Mouse (Mus musculus): ENCODE results near the gene Trim54.
A peak's percentile ranks its signal among the peaks of the same experiment; 100 is the strongest.

The Trim54 gene

DNA sequence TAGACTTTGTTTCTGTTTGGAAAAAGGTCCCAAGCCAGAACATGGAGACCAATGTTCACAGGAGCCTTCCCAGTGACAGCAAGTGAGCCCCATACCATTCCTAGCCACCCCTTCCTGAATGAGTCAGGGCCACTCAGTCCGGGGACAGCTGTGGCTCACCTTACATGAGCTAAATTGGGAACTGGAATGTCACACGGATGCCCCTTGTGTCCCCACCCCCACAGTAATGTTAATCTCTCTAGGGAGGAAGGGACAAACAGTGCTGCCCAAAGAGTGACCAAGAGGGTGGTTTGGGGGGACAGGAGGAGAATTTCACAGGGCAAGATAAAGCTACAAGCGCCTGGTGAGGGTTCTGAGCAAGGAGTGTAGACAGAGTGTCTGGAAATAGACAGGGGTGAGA, at the start of gene Trim54:
Gene Trim54, plus strand, starts transcription at position 359 of the 400 bp plus-strand sequence.
- no peak for DNase-seq (ENCODE audit: low spot score in 2 of 2)

DNA sequence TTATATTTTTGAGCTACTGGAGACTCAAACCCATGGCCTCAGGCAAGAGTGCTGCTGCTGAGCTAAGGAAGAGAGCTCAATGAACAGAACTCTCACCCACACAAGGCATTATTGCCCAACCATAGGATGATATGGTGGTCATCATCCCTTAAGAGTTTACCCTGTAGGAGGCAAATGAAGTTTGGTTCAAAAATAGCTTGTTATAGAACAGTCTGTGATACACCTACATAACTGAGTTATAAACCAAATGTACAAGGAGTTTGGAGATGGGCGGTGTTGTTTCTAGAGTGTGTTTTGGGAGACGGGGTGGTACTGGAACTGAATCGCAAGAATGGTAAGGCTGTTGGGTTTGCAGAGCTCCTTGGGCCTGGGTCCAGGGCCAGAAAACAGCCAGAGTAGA, 46.7 kb upstream of the Trim54 start:
- no peak for DNase-seq (ENCODE audit: low spot score in 2 of 2)

DNA sequence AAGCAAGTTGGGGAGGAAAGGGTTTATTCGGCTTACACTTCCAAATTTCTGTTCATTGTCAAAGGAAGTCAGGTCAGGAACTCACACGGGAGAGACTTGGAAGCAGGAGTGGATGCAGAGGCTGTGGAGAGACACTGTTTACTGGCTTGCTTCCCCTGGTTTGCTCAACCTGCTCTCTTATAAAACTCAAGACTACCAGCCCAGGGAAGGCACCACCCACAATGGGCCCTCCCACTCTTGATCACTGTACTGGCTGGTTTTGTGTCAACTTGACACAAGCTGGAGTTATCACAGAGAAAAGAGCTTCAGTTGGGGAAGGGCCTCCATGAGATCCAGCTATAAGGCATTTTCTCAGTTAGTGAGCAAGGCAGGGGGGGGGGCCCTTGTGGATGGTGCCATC, 45.5 kb upstream of the Trim54 start:
- no peak for DNase-seq (ENCODE audit: low spot score in 2 of 2)

DNA sequence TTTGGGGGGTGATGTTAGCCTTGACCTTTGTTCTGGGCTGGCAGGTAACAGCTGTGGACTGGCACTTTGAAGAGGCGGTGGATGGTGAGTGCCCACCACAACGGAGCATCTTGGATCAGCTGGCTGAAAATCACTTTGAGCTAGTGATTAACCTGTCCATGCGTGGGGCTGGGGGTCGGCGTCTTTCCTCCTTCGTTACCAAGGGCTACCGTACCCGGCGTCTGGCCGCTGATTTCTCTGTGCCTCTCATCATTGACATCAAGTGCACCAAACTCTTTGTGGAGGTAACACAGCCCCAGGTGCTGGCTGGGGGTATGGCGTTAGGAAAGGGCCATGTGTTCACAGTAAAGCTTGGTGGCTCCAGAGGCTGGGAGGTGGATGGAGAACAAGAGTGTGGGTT, 44.7 kb upstream of the Trim54 start:
- DNase-seq (ENCODE audit: low spot score in 2 of 2), result no peak

DNA sequence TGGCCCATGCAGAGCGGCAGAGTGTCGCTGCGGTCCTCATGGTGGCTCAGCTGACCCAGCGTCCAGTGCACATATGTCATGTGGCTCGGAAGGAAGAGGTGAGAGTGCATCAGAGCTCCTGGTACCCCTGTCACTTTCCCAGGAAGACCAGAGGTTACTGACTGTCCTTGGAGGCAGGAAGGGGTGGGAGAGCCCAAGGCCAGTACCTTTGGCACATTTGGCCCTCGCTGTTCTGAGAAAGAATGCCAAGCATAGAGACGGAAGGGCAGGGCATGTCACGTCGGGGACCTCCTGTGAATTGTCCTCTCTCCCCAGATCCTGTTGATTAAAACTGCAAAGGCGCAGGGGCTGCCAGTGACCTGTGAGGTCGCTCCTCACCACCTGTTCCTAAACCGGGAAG, 43.3 kb upstream of the Trim54 start:
- no peak for DNase-seq (ENCODE audit: low spot score in 2 of 2)

DNA sequence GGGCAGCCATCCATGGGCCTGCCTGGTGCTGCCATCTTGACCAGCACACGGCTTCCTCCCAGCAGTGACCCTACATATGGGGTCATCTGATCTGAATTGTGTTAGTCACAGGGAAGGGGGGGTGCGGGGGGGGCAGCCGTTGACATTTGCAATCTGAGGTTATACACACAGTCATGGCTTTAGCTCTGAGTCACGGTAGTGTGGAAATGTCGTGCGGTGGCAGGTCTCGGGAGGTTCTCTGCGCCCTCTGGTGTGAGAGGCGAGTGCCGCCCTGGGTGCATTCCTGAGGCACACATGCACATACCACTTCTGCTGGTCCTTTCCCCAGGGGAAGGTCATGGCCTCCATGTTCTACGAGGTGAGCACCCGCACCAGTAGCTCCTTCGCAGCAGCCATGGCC, 40.2 kb upstream of the Trim54 start:
- DNase-seq (ENCODE audit: low spot score in 2 of 2), result no peak

DNA sequence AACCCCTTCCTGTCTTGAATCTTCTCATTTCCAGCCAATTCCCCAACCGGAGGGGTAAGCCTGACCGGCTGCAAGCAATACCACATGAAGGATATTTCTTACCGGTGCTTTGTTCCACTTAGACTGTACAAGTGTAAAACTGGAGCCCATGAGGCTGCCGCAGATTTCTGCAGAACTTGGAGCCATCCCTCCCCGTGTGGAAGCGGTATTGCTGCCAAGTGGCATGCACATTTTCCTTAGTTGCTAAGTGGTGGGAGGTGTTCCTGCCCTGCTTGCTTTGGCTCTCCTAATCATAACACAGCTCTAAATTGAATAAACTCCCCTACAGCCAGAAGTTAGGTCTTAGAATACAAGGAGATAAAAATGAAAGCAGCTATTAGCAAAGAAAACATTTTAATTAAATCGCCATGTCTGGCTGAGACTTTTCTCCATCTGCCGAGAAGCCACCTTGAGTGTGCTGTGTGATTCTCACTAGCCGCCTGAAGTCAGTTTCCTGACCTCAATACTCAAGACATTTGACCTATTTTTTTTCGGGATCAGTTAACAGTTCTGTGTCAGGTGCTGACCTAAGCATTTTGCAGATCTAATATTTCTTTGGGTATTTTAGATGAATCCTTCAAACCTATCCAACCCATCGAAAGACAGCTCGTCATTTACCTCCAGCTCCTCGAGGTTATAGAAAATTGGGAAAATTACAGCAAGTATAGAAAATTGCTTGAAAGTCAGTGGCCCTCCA, 36.3 kb upstream of the Trim54 start:
- DNase-seq (ENCODE audit: low spot score in 2 of 2), result peak; percentile 64 to 79

DNA sequence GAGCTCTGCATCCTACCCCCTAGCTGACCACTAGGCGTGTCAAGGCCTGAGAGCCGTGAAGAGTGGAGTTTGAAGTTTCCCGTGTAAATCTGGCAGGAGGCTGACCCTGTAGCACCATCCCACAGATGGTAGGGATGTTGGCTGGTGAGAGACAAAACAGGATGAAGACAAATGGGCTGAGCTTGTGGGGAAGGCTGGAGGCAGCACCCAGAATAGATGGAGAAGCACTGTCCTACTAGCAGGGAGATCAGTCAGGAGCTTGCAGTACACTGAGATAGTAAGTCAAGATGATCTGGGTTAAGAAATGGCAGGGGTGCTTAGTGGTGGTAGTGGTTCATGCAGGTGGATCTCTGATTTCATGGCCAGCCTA, 35.7 kb upstream of the Trim54 start:
- DNase-seq (ENCODE audit: low spot score in 2 of 2), result no peak

DNA sequence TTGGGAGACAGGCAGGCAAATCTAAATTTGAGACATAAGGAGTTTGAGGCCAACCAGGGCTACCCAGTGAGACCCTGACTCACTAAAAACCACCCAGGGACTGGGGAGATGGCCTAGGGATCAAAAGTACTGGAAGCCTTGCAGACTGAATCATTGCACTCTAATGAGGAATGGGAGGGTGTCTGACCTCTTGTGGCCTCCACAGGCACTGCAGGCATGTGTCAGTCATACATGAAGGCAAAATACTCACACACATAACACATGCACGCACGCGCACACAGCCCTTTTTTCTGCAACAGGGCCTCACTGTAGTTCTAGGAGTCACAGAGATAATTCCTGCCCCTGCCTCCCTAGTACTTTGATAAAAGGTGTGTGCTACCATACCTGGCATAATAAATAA, 35.1 kb upstream of the Trim54 start:
- no peak for DNase-seq (ENCODE audit: low spot score in 2 of 2)

DNA sequence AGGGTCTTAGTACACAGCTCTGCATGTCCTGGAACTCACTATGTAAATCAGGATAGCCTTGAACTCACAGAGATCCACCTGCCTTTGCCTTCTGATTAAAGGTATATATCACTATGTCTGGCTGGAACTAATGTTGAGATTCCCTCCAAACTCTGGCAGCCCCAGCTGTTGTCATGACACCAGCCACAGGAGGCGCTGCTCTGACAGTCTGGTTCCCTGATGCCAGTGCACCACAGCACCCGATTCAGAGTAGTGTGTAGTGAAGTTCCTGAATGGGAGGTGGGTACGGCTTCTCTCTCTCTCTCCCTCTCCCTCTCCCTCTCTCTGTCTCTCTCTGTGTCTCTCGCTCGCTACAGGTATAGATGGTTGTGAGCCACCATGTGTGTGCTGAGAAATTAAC, 34.2 kb upstream of the Trim54 start:
- DNase-seq (ENCODE audit: low spot score in 2 of 2), result no peak

DNA sequence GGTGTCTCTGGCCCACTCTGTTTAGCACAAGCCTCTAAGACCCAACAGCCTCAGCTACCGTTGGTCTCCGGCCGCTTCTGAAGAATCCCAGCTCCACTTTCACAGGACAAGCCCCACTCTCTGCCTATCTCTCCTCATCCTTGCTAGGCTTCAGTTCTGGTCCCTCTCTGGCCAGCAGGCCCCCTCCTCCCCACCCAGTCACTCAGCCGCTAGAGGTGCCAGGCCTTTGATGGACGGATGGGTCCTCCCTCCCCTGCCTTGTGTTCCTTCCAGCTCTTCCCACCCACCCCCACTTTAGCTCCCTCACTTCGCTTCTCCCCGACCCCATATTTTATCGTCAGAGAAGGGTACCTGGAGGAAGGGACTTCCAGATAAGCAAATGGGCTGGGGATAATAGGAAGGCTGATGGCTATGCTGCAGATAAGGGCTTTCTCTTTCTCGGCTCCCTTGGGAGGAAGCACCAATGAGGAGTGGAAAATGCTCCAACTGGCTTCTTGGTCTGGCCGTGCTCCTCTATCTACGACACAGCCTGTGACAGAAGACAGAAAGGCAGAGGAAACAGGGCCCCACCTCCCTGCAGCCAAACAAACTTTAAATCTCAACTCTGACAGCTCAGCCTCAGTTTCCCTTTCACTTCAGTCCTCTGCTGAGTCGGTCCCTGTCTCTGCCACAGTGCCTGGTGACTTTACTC, 33.4 kb upstream of the Trim54 start:
- no peak for DNase-seq (ENCODE audit: low spot score in 2 of 2)

DNA sequence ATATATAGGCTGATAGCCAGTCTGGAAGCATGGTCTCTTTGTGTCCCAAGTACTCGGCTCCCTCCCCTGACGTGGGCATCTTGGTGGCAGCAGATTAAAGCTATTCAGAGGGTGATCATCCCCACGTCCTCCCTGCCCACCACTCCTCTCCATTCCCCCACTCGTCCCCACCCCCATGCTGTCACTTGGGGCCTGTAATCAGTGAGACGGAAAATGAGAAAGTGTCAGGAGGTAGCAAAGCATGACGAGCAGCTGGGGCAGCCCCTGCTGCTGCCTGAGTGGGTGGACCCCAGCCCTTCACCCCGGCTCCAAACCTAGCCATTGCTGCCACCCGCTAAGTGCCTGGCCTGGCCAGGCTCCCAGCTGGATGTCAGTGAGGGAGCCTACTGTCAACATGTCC, 32.6 kb upstream of the Trim54 start:
- DNase-seq (ENCODE audit: low spot score in 2 of 2), result no peak

DNA sequence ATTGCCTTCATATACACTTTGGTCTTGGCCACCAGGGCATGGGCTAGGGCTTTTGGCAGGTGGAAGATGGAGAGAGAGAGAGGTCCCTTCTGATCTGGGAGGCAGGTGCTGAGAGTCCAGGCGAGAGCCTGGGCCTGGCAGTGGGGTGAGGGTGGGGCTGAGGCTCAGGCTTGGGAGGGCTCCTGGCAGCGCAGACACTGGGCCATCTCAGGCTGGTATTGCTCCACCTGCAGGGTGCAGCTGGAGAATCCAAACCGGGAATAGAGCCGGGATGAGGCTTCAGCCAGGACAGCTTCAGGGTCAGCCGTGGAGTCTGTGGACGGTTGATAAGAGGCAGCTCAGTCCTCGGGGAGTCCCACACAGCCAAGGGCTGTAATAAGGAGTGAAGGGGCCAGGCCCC, 29.9 kb upstream of the Trim54 start:
- DNase-seq (ENCODE audit: low spot score in 2 of 2), result no peak

DNA sequence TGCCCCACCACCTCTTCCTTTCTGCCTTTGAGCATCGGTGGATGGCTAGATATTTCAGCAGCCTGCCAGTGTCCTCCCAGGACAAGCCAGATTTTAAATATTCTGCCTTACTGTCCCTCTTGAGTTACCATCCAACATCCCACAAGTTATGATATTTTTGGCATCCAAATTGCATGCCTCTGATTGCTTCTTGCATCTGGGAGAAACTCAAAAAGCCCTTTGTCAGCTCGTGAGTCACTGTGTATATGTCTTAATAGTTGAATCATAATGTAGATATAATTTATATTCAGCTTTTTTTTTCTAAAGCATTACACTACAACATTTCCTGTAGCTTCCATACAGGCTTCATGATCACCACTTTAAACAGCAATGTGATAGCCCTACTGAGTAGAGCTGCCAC, 29.4 kb upstream of the Trim54 start:
- no peak for DNase-seq (ENCODE audit: low spot score in 2 of 2)

DNA sequence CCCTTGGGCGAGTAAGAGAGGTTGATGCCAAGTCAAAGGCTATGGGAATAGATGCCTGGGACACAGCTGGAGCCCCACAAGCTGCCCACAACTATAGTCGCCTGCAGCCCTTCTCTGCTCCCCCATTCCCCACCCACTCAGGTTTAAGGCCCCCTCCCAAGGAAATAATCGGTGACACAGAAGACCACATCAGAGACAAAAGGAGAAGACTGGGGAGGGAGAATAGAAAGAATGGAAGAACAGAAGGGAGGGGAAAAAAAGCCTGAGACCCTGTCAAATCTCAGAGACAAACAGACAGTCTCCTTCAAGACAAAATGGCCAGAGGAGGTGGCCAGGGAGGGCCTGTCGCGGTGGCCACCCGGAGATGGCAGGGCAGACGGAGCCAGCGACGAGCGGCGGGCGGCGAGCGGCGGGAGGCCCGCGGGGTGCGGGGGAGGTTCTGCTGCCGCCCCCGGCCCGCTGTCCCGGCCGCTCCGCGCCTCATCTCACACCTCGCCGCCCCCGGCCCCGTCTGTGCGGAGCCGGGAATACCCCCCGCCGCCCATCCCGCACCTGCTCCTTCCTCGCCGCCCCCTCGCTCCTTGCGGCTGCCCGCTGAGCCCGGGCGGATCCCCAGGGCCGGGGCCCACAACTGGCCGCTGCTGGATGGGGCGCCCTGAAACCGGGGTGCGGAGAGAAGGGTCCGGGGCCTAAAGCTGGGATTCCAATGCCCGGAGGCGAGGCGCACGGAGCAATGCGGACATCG, 24.1 kb upstream of the Trim54 start:
- peak in 1 of 2 experiments; percentile 56 for DNase-seq (ENCODE audit: low spot score in 2 of 2)

DNA sequence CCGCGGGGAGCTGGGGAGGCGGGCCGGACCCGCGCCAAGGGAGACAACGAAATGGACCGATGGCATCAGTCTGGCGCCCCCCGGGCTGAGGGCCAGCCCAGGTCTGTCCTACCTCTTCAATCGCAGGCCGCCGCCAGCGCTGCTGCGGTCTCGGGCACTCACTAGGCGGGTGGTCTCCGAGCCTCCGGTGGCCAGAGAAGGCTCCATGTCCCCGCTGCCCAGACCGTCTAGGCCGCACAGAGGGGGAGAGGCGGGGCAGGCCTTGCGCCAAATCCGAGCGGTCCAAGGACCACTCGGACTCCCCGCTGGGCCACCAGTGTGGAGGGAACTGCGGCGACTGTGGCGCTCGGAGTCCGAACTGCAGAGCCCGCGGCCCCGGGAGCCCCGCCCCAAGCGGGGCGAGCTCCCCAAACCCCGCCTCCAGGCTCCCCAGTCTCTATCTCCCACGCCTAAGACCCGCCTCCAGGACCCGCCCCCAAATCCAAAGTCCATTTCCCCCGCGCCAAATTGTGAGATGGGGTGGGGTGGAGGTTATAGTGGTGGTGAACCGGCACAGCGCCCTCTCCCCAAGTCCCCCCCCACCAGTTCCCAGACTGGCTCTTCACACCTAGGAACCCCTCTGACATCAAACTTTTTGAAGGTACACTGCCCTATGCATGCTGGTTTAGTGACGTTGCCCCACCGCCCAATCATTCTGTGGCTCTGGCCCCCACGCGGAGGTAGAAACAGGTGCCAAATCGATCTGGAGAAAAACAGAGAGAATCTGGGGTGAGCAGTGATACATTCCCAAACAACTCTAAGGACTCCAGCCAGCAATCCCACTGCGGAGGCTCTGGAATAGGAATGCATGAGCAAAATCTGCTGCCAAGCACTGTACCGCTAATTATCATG, 23.1 kb upstream of the Trim54 start:
- peak in 1 of 2 experiments; percentile 56 for DNase-seq (ENCODE audit: low spot score in 2 of 2)

DNA sequence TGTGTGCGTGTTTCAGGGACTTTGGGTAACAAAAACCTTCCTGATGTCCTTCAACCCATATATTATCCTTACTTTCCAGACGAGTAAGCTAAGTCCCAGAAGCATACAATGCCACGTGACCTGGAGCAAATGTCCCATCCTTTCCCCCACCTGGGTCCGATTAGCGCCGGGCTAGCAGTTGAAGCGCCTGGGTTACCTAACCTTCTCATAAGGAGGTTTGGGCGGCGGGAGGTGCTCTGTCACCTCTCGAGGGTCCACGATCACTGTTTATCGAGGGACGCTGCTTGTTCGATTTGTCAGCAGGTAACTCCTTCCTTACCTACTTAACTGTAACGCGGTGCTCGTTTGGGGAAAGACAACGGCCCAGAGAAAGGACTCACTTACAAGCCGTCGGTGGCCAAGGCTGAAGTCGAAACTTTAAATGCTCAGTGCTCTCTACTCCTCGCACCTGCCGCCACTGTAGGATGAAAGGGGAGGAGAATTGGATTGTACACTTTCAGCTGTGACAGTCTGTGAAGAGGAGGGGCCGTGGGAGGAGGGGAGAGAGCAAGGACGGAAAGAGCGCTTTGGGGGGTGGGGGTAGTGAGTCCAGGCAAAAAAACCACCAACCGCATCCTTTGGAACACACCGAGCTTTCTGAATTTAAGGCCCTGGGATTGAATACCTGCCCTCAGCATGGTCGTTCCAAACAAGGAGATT, 22.3 kb upstream of the Trim54 start:
- DNase-seq (ENCODE audit: low spot score in 2 of 2), result no peak

DNA sequence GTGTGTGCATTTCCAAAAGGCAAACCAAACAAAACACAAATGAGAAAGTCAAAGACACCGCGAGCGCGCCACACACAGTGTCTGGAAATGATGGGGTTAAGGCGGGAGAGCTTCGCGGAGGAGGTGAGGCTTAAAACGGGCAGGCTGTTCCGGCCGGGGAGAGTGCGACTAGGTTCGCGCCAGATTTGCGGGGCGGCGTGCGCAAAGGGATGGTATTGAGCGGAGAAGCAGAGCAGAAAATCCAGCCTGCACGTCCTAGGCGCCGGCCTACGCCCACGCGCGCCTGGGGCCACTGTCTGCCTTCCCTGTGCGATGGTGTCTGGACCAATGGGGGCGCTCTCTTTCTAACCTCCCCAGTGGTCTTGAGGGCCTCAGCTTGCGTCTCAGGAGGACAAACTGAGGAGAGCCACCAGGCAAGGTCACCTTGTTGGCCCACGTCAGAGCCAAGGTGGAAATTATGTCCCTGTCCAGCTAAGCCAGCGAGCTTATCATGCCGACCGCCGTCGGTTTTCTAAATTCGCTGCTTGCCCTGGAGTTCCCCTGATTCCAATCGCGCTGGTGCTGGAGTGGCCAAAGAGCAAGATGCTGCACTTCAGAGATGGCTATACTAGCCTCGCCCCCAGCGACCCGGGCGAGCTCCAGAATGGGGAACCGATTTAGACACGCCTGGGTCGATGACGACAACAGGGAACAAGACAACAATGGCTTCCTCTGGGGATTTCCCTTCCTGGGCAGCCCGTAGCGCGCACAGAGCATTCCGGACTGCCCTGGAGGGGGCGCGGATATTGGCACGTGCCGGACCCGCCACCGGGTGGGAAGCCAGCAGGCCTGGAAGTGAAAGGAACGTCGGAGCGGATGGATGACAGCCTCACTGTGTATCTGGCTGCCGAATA, 21.5 kb upstream of the Trim54 start:
- DNase-seq (ENCODE audit: low spot score in 2 of 2), result peak in 1 of 2 experiments; percentile 68

DNA sequence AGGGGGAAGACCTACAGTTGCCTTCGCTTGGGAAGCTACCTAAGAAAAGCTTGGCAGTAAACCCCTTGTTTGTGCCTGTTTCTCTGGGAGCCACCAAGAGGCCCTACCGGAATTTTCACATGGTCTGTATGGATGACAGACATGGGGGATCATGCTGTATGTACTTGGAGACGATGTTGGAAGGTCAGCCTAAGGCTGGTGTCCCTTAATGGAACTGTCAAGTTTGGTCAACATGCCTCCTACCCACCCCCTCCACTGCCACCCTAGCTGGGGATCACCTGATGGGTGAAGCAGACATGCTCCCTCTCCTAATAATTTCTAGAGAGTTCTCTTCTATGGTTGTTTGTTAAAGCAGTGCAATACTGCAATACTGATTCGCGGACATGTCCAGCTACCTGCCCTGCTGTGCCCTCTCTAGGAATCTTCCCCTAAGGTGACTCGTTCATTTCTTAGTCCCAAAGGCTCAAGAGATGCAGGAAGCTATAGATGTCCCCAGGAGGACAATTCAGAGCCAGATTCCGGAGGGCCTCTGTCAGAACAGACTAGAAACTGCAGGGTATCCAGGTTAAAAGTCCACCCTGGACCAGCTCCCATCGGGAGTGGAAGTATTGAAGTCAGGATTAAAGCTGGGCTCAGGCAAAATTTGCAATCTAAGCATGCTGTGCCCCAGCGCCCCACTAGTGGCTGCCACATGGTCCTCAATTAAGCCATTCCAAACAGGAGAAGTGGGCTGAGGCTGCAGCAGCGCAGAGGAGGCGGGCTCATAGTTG, 20.6 kb upstream of the Trim54 start:
- DNase-seq (ENCODE audit: low spot score in 2 of 2), result no peak
